Mouse (Mus musculus) lung, postnatal 14 days (tissue): ENCODE results near the gene Dolpp1.

Experiments used
- DNase-seq: peaks from one replicate; pipeline ENCODE4 v3.0.0; 2021

The Dolpp1 gene

GRCm38 (mm10) chr2:30441518-30442497, 49.8 kb downstream of the Dolpp1 start:
- DNase-seq, result peak; percentile 77

- DNase-seq, result no peak
Observed at GRCm38 (mm10) chr2:30442498-30442890, 50.4 kb downstream of the Dolpp1 start.

- DNase-seq, result no peak
Observed at GRCm38 (mm10) chr2:30443281-30443680, 51.2 kb downstream of the Dolpp1 start.

- DNase-seq, result no peak
Observed at GRCm38 (mm10) chr2:30444006-30444405, 52.0 kb downstream of the Dolpp1 start.

GRCm38 (mm10) chr2:30444450-30444849, 52.4 kb downstream of the Dolpp1 start:
- no peak for DNase-seq

- DNase-seq, result peak; percentile 28
Observed at GRCm38 (mm10) chr2:30445312-30445711, 53.3 kb downstream of the Dolpp1 start.

- peak; percentile 58 for DNase-seq
Observed at GRCm38 (mm10) chr2:30446891-30447826, 55.1 kb downstream of the Dolpp1 start.

- no peak for DNase-seq
Observed at GRCm38 (mm10) chr2:30448371-30448770, 56.3 kb downstream of the Dolpp1 start.
